Mouse (Mus musculus) WW6 (cell line): ENCODE measurements around the gene Pvrig.
"Not testable (repeated sequence)": the region's sequence is repeated elsewhere in the genome, so short reads cannot be mapped to it uniquely, and the experiment has no call there.

Experiments used
- DNase-seq: peaks from one replicate; pipeline ENCODE4 v3.0.0-alpha.2; 2013; ENCODE audit warnings: low read depth, low spot score

The Pvrig gene

DNA sequence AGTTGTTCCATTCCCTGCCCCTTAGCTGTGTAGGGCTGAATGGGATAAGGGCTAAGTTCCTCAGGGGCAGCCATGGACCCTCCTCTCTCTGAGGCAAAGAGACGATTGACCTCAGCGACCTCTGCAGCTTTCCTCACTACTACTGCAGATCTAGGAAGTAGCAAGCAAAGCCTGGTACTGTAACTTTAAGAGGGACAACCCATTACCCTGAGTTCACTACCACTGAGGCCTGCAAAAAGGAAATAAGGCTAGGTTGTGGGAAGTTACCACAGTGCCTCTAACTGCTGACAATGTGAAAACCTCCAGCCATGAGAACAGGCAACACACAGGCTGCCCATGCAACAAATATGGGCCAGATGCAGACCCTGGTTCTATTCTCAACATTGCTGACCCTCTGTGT lies at the start of gene Pvrig:
Gene Pvrig (plus strand): TSS at position 301 of the 400 bp plus-strand sequence.
- no peak for DNase-seq

- no peak for DNase-seq
Measured at GRCm38 (mm10) chr5:138294158-138294557, 47.6 kb upstream of the Pvrig start.

GRCm38 (mm10) chr5:138299613-138300012 lies 42.1 kb upstream of the Pvrig start:
- no peak for DNase-seq

DNA sequence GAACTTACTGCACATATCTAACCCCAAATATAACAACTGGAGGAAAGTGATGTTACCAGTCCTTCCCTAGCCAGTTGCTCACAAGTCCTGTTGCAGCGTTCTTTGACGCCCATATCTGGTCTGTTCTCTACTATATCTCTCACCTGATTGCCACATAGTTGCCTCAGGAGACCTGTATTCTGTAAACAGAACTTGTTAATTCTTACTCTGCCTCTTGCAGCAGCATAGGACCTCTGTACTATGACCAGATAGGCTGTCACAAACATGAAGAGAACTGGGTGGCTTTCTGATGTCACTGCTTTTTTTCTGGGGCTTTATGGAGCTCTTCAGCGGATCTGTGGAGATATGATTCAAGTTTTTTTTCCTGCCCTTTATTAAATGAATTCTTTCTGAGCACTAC lies 29.0 kb upstream of the Pvrig start:
- DNase-seq, result no peak

DNA sequence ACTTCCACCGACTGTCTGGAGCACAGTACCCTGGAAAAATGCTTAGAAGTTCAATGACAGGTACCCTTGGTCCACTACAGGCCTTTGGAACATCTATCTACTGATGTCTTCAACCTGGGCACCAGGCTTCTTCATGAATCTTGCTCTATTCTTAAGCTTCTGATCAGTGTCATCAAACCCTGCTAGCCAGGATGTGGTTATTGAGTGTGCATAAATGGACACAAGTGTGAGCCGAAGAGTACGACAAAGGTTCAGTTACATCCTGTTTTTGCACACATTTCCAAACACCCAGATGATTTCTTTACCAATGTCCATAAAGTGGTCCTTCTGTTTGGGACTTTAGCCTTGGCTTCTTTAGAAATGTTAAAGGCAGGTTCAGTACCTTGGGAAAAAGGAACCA lies 1.5 kb downstream of the Pvrig start:
- DNase-seq, result no peak

- DNase-seq, result not testable (repeated sequence)
Measured at GRCm38 (mm10) chr5:138363208-138363607, 21.4 kb downstream of the Pvrig start.

DNA sequence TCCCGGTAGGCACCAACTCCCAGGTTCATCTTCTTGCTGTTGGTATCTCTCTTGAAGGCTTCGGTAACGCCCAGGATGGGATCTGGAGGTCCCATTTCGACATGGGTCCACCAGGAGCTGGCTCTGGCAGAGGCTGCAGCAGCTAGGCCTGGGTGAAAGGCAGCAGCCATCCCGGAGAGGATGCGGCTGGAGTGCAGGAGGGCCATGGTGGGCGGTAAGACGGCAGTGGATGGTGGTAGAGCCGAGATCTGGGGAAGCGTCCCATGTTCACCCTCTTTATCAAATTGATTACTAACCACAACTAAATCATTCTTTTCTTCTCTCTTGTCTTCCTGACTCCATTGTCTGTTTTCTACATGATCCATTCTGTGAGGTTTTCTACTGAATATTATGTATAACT lies 23.6 kb downstream of the Pvrig start:
- DNase-seq, result not testable (repeated sequence)
